Mouse (Mus musculus) retina, embryonic 14.5 days (tissue): ENCODE results near the gene Acacb.

Experiments used
- DNase-seq: peaks from one replicate; pipeline ENCODE4 v3.0.0-alpha.2; 2015; ENCODE audit warnings: low spot score

Acacb gene

DNA sequence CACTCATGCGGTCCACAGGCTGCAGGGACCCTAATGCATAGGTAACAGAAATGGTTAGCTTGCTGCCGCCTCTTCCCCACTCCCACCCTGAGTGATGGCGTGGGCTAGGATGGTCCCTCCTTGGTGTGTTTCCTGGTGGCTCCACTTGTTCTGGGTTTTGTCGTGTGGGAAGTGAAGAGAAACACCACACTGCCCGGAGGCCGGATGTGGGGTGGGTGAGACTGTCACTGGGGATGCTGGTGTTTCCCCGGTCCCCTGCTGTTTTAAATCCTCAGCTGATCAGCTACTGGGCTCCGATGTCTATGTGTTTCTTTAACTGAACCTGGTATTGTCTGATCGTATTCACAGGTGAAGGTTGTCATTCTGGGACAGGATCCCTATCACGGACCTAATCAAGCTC, 10.8 kb upstream of the Acacb start:
- no peak for DNase-seq

DNA sequence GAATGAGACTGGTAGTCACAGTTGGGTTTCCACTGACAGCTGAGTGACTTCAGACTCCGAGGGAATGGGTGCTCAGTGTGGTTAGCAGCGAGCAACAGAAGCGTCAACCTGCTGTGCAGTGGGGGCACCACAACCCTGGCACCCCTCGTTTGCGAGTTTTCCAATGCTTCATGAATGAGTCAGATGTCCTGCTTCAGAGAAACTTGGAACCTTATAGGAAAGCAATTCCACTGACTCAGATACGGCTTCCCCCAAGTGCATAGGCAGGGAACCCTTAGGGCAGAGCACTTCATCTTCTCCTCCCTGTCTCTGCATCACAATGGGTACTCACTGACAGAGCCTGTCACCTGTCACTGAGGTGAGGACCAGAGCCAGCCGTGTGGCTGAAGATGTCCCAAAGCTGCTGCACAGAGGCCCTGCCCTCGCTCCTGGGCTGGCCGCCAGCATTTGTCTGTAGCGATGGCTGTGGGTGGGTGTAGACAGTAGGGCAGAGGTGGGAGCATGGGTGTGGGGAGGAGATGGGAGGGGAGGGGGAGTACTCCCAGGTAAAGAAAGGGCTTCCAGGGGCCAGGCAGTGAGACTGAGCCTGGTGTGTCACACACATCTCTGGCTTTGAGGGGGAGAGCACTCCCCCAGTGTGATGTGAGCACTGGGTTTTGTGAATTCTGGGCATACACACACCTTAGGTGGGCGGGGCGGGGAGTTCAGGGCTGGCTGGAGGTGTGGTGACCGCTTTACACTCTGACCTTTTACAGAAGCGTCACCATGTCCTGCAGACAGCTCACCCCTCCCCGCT, 8.7 kb upstream of the Acacb start:
- no peak for DNase-seq

DNA sequence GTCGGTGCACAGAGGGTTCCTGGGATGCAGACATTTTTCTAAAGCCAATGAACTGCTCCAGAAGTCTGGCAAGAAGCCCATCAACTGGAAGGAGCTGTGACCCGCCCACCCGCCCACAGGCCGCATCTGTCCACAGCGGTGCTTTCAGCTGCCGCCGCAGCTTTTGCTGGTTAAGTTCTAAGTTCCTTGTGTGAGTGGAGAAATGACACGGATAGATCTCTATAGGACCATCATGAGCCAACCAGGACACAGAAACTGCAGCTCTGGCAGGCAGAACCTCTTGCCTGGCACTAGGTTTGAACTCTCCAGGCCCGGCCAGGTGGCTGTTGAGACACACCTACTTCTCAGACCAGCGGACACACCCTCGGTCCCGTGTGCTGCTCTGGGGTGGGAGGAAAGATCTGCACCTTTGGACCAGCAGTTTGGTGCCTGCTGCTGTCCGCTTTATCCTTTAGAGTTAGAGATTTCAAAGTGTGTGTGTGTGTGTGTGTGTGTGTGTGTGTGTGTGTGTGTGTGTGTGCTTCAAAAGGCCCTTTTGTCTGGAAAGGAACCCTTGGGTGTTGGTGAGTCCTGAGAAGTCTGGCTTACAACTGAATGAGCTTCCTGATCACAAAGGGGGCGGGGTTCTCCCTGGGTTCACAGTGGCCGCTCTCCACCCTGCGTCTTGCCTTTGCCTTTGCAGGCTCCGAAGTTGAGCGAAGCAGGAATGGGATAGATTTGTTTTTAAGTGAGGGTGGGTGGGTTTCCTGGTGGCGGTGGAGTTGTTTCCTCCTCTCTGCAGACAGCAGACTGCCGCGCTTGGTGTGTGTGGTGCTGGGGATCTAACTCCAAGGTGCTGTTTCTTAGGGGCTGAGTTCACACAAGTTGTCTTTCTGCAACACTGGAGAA, 7.8 kb upstream of the Acacb start:
- no peak for DNase-seq

DNA sequence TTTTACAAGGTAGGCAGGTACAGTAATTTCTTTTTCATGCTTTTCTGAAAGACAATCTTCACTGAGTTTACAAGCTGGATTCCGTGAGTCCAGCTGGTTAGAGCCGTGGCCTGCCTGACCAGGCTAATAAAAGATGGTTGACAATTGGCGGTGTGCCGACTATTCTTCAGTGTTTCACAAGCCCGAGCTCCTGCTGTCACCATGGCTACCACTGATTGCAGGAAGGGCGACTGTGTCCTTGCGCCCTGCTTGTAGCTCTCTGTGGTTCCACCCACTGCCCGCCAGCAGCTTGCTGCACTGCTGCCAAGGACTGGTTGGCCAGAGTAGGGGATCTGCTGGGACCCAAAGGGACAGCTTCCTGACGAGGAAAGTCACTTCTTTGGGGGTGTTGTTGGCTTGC, 7.2 kb upstream of the Acacb start:
- DNase-seq: no peak

DNA sequence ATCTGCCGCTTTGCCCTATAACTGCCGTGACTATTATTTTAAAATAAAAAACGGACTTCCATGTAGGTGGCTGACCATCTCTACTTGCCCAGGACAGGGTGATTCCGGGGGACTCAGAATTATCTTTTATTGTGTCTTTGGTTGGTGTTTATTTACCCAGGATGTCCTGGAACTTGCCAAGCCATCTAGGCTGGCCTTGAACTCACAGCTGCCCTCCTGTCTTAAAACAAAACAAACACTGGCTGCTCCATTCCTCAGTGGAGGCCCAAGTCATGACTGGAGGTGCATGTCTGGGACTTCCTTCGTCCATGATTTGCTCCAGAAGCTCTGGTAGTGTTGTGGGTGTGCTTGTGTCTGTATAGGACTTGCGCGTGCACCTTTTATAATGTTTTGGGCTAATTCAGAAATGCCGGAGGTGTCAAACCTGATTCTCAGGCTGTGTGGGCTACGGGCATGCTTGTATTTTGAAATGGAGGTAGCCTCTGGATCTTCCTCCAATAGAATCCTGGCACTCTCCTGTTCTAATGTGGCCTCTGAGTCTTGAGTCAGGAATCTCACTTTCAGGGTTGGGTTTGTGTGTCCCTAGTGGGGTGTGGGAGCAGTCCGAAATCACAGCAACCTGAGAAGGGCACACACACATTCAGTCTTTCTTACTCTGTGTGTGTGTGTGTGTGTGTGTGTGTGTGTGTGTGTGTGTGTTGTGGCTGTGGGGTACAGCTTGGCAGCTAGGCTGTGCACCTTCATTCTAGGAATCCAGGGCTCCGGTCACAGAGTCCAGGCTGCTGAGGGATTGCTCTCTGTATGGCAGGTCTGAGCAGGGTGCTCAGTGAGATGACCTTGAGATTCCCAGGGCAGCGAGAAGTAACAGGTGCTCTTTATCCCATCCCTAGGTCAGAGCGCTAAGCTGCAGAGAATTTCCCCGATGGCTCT, 973 bp downstream of the Acacb start:
- DNase-seq: no peak

DNA sequence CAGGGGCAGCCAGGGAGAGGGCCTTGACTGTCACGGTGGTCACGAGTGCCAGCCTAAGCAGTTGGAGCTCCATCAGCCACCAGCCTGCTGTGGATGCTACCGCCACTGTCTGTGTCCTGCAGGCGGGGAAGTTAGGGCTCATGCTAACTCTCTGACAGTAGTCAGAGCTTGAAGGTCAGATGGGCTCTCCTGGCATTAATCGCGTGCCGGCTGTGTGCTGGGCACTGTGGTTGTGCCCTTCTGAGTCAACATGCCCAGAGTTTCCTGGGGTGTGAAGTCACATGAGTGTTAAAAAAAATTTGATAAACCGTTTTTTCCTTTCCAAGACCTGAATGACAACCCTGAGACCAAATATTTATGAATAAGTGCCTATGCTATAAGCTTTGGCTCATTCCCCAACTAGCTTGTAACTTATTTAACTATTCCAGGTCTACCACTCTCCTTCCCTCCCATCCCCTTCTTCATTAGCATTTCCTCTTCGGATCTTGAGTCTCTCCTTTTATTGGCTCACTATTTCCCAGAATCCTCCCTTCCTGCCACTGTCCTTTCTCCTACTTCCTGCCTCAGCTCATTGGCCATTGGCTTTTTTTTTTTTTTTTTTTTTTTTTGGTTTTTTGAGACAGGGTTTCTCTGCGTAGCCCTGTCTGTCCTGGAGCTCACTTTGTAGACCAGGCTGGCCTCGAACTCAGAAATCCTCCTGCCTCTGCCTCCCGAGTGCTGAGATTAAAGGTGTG, 6.2 kb downstream of the Acacb start:
- no peak for DNase-seq

DNA sequence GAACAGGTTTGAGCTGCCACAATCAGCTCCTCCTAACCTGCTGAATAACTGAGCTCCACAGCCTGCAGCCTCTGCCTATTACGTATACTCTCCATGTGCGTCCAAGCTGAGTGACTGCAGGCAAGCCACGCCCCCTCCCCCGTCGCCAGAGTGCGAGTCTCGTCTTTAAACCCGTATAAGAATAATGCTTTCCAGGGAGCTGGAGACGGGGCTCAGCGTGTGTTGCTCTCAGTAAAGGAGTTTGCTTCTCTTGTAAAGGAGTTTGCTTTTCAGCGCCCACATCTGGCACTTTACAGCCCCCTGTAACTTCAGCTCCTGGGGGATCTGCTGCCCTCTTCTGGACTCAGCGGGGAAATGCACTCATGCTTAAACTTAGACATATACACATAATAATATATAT, 7.2 kb downstream of the Acacb start:
- peak; percentile 55 for DNase-seq

DNA sequence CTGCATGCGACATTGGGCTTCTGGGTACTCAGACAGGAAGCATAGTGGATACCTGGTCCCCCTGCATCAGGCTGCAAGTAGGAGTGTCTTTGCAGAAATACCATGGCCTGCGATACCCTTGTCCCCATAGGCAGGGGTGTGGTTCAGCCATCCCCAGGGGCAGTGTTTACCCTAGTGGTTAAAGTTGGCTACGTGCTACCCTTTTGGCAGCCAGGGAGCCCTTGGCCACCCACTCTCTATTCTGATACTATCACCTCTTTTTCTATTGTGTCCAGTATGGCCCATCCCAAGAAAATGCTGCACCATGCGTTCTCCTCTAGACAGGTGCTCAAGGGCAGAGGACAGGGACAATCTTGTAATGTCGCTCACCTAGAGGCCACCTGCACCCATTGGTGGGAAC, 8.4 kb downstream of the Acacb start:
- no peak for DNase-seq

DNA sequence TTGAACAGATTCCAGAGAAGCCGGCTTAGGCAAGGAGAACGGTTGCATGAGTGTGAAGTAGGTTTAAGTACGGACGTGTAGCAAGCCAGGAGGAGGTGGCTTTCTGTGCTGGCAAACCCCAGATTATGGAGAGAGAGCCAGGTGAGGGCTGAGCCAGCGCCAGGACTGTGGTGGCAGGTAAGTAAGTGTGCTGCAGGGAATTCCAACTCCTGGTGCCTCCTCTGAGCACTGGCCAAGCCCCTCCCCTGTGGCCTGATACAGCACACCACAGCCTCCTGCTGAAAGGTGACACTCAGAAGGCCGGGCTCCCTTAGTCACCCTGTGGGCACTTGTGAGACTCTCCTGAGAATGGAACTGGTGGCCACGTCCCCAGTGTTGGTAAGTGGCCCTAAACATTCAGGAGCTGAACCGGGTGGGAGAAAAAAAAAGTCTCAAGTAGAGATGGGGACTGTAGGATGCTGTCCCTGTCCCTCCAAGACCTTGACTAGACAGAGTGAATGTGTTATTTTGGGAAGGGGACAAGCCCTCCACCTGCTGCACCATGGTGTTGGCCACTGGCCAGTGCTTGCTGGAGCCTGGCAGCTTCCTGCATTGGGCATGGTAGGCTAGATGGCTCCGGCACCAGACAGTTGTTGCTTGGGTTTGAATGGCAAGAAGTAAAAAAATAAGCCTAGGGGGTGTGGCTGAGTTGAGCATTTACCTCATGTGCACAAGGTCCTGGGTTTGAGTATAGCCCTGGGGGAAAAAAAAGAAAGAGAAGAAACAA, 9.0 kb downstream of the Acacb start:
- DNase-seq: no peak

DNA sequence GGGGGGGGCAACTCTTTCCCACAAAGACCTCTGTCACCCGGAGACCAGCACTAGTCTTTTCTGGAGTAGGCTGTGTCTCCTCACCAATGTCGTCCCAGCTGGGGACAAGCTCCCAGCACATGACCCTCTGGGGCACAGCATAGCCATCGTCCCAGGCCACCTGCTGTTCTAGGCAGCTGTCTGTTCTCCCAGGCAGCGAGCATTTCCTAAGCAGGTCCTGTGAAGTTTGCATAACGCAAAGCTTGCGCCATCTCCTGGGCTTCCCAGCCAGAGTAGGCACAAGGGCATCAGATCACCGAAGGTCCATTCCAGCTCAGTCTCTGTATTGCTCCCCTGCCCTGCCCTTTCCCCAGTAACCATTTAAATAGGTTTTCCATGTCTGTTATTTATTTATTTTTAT, 10.9 kb downstream of the Acacb start:
- DNase-seq: no peak

DNA sequence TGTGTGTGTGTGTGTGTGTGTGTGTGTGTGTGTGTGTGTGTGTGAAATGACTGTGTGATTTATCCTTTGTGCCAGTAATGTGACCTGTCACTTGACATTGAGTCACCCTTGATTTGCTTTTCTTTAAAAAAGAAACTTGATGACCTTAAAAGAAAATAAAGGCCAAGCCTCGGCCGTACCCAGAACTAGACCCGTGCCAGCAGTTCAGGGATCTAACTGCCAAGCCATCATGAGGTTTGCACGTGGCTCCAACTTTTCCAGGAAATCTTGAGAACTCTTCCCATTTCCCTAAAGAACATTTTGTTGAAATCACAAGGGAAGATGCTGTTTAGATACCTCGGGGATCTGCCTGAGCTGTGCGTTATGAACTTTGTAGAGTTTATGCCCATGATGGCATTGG, 15.1 kb downstream of the Acacb start:
- DNase-seq: no peak

DNA sequence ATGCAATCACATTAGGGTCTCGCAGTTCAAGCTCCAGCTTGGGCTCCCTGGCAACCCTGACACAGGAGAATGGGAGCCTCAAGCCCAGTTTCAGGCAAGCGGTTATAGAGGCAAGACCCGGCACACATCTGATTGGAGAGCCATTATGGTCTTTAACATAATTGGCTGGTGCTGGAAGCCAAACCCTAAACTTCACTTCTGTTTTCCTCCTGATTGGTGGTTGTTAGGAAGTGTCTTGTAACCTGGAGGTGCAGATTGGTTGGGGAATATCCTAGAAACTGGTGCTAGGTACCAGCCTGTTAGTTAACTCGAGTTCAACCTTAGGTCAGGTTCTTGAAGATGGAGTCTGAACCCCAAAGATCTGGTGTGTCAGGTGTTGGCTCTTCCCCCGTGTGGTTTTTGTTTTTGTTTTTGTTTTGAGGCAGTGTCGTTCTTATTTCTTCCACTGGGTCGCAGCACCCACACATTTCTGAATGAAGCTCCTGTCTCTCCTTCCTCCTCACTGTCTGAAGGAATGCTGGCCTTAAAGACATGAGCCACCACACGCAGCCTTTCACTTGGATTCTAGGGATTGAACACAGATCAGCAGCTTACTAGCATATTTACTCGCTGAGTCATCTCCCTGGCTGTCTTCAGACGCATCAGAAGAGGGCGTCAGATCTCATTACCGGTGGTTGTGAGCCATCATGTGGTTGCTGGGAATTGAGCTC, 15.9 kb downstream of the Acacb start:
- no peak for DNase-seq

DNA sequence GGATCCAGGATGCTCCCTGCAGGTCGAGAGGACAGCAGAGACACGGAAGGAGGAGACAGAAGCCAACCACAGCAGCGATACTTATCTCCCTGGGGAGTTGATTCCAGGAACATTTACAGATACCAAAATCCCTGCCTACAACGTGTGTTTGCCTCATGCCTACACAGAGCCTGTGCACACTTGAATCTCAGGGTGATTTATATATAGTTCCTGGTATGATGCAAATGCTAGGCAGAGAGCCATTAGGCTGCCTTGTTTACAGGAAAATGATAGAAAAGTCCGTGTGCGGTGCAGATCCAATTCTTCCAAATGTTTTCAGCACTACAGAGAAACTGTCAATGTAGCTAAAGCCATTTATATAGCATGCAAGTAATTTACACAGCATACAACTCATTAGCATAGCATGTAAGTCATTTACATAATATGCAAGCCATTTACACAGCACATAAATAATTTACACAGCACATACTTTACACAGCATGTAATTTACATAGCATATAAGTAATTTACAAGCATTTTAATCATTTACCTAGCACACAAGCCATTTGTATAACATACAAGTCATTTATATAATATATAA, 16.9 kb downstream of the Acacb start:
- no peak for DNase-seq

DNA sequence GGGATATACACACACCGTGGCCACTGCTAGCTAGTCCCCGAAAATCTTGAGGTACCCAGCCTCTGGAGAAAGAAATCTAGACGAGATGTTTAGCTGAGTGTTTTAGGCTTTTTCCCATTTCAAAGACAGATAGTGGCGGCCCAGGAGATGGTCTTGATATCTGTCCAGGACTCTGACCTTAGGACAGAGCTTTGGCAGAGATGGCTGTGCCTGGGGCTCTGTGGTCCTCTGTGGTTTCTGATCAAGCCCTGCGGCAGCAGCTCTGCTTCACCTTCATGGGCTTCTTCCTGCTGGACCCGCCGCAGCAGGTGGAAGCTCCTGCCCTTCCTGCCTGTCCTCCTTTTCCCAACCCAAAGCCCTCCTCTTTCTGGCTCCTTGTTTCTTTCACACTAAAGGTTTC, 24.0 kb downstream of the Acacb start:
- DNase-seq: no peak

DNA sequence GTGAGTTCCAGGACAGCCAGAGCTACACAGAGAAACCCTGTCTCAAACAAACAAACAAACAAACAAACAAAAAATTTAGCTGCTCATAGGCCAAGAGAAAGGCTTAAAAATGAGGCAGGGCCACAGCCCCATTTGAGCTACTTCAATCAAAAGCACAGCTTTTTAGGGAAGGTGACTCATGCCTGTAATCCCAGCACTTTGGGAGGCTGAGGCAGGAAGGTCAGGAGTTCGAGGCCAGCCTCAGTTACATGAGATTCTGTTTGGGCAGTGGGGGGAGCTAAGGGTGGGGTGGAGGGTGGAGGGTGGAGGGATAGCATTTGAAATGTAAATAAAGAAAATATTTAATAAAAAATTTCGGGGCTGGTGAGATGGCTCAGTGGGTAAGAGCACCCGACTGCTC, 26.6 kb downstream of the Acacb start:
- DNase-seq: no peak

DNA sequence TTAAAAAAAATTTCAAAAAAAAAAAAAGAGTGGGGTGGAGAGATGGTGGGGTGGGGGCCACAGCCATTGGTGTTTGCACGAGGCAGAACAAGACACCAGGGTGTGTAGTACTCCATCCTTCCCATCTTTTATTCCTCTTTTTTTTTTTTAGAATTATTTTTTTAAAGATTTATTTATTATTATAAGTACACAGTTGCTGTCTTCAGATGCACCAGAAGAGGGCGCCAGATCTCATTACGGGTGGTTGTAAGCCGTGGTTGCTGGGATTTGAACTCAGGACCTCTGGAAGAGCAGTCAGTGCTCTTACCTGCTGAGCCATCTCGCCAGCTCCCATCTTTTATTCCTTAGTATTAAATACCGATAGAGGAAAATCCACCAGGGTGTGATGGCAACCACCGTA, 27.1 kb downstream of the Acacb start:
- no peak for DNase-seq

DNA sequence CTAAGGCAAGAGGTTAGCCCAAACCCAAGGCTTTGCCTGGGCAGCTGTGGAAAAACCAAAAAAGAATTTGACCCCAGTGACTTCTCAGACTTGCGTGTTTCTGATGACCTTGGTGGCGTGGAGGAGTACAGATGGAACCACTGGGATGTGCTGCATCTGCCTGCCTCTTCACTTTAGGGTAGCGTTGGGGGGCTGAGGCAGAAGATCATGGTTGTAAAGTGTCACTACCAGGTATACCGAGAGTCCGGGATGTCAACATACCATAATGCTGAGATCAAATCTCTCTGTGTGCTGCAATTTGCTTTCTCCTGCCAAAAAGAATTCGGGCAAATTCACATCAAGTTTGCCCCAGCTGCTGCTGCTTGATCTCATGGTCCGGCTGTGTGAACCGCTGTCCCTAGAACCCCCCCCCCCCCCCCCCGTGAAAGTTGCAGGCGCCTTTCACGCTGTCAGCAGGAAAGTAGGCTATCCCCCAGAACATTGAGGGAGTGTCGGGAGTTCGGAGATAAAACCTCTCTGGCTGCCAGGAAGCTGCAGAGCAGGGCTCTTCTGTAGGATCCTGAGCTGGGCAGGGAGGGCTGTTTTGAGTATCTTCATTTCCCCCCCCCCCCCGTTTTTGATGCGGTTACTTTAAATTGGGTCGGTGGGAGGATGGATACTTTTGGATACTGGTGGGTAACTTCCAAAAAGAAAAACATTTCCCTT, 27.7 kb downstream of the Acacb start:
- no peak for DNase-seq

DNA sequence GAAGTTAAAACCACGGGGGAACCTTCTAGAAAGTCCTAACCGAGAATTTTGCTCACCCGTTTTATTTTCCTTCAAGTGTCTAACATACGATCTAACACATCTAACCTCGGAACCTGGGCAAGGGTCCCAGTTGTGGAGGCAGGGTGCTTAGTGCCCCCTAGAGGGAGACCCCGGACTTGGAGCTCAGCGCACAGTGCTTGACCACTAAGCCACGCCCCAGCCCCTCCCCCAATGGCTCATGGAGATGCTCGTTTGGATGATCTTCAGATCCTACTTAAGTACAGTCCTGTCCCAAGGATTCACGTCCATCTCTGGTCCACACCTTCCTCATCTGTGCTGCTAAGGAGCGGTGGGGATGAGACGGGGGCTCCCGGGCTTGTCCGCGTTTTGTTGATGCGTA, 28.3 kb downstream of the Acacb start:
- peak; percentile 82 for DNase-seq

DNA sequence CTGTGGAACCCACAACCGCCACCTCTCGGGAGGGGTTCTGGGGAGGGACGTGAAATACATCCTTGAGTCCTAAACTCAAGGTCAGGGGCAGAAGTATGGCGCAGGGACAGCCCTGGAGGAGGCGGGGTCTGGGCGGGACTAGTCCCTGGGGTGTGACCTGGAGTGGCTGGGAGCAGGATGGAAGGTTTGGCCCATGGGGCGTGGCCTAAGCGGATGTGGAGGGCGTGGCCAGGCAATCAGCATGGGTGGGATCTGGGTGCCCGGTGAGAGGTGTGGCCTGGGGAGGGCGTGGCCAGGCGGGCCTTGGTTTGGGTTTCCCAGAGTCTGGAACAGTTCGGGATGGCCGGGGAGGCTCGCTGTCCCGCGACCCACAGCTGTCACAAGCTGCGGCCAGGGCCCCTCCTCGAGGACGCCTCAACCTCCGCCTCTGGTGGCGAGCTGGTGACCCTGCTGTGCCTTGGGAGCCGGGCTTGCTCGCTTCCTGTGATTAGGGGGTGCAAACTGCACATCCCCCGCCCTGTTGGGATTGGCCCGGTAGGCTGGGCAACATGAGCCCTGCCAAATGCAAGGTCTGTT, 29.3 kb downstream of the Acacb start:
- peak; percentile 97 for DNase-seq
